Mouse (Mus musculus) cortical plate, adult 2 months (tissue): ENCODE measurements around the gene P4ha3.

Source experiments
- CTCF ChIP-seq: fragments of 200-500 bp; IDR thresholded peaks from 2 replicates; pipeline ENCODE4 v1.5.1; 2011; ENCODE audit warnings: mild to moderate bottlenecking, control low read depth, low read length; ENCODE audit not compliant: insufficient read depth; ENCODE audit errors: extremely low read depth
- POLR2A ChIP-seq: fragments of 200-500 bp; IDR thresholded peaks from 2 replicates; pipeline ENCODE4 v1.6.1; 2011; ENCODE audit warnings: mild to moderate bottlenecking, low read length, control low read depth; ENCODE audit not compliant: insufficient read depth; ENCODE audit errors: extremely low read depth

DNA sequence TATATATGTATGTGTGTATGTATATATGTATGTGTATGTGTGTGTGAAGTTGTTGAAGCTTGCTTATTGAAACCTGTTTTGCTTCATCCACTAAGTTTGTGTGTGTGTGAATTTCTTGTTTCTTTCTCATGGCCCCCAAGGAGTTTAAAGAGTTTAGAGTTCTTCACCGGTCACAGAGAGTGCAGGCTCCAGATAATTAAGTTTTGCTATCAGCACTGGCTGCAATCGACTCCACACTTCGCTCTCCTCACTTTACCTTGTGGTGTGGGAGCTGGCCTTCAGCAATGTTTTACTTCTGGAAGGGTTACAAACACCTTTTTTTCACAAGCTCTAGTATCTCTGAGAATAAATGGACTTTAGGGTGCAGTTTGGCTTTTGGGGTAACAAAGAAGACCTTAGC lies 45.9 kb downstream of the P4ha3 start:
- no peak for TF ChIP-seq CTCF
- no peak for TF ChIP-seq POLR2A
